Mouse (Mus musculus): ENCODE measurements around the gene Sqstm1.

Gene Sqstm1

DNA sequence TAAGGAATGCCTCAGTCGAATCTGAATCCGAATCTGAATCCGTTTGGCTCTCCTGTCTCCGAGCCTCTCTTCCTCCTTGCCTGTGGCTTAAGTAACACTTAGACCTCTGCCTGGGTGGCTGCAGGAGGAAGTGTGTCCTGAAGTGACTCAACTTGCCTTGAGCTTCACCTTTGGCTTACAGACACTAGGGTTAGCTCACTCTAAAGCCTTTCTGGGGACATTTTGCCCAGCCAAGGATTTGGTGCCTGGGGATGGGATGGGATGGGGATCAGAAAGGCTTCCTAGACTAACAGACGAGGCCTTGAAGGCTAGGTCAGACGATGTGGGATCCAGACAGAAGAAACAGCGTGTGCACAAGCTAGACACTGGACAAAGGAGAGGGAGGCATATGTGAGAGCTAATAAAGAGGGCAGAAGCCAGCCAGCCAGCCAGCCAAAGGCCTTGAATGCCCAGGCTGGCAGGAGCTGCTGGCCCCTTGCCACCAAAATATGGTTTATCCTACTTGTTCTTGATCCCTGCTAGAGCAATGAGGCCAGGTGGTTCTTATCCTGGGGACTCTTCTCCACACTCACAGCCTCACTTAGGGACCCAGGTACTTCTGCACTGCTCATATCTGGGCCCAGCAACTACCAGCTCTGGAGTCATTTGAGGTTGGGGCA, 18.8 kb upstream of the Sqstm1 start:
- DNase-seq, result no peak

DNA sequence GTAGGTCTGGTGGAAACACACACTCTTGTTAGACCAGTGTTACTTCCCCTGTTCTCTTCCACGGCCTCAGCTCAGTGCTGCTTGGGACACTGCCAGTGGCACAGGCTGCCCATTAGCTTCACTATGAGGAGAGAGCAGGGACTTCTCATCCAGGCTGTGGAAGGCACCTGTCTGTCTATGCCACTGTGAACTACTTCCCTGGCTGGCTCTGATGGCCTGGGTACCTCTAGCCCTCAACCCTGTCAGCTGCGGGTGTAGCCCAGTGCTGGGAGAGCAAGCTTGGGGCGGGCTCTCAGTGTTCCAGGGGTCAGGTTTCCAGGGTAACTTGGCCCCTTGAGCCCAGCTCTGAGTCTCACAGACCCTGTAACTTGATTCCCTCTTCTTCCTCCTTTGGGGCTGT, 18.1 kb upstream of the Sqstm1 start:
- DNase-seq, result no peak

DNA sequence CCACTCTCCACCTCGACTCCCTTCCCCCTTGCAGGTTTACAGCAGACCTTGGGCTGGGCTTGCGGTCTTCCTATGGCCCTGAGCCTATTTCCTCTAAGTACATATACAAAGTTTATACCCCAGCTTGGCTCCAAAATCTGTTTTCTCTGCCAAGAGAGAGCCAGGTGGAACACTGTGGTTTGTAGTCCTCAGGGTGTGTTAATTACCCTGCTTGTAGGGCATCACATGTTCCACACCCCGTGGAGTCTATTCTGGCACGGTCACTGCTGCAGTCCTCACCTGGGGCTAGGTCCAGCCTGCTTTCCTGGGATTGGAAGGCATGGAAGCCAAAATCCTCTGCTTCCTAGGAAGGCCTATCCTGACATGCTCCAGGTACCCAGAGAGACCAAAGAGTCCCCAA, 17.1 kb upstream of the Sqstm1 start:
- no peak for DNase-seq

DNA sequence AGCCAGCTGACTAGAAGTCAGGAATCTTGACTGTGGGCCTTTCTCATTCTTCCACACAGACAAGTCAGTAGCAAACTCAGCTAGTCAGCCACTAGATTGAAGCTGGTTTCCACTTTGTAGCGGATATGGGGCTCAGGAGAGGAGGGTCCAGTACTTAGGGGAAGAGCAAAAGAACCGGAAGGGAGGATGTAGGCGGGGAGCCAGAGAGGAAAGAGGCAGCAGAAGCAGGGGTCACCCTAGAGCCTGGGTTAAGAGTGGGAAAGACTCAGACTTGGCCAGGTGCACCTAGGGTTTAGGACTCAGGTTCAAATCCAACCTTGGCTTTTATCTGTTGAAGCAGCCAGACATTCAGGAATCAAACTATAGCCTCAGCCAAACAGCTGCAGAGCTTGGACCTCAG, 16.6 kb upstream of the Sqstm1 start:
- no peak for DNase-seq

DNA sequence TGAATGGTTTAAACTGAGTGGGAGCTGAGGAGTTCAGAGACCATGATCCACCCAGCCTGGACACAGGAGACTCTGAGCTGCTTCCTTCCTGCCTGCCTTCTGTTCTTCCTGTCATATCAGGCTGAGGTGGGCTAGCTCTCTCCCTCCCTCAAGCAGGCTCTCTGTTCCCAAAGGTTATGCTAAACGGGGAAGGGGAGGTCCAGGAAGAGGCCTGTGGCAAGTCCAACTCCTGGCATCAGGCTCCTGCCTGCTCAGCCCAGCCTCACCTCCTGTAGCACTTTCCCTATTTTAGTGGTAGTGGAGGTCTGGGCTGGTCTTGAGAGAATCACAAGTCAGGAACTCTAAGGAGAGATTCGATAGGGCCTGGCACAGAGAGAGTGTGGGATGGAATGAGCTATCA, 15.8 kb upstream of the Sqstm1 start:
- DNase-seq, result no peak

DNA sequence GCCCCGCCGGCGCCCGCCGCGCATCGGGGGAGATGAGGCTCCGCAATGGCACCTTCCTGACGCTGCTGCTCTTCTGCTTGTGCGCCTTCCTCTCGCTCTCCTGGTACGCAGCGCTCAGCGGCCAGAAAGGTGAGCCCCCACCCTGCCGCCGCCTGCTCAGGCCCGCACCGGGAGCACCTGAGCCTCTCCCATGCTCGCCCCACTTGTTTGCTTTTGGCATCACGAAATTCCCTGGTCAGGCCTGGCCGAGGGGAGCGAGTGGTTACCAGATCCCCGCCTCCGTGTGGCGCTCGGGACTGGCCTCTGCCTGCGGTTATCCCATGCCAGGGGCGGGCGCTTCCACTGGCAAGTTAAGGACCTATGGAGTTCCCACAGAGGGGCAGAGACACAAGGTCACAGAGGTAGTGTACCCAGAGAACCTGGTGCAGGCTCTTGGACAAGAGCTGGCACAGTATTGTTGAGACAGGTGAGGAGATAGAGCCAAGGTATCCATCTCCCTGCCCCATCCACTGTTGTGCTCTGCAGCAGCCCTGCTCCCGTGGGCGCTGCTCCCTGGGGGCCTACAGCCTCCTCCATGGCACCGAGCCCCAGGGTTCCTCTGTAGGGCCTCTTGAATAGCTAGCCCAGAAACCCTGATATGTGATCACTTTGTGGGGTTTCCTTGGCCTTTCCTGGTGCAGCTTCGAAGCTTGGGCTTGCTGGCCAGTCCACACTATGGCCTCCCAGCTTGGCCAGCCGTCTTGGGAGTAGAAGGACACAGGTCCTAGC, 15.2 kb upstream of the Sqstm1 start:
- peak in 1 of 2 experiments; percentile 56 for DNase-seq

DNA sequence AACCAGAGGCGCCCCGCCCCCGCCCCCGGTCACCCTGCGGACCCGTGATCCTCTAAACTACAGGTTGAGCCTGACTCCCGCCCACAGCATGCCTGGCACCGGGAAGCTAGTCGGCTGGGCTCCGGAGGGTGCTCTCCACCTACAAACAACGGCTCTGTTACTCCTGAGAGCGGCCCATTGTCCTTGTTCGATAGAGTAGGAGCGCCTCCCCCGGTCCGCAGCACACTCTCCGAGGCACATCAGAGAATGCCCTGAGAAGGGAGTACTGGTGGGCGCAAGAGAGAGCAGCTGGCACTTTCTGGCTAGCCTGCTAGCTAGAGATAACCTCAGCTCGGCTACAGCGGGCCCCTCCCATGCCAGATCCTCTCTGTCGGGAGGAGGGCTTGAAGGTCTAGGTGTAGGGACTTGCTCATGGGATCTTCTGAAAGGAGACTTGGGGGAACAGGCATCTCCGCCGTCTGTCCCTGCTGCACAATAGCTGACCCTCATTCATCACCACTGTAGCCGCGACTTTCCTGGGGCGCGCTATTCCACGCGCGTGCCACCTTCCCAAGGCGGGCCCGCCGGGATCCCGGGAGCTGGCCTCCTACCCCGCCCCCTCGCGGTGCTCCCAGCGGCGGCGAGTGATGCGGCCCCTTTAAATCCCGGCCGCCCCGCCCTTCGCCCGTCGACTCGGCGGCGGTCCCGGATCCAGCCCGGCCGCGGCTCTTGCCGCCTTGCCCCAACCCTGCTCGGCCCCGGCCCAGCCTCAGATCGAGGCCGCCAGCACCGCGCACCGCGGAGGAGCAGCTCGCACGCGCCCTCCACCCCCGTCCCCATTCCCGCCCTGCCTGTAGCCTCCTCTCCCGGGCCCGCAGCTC, 14.3 kb upstream of the Sqstm1 start:
- DNase-seq, result peak; percentile 87 to 90

DNA sequence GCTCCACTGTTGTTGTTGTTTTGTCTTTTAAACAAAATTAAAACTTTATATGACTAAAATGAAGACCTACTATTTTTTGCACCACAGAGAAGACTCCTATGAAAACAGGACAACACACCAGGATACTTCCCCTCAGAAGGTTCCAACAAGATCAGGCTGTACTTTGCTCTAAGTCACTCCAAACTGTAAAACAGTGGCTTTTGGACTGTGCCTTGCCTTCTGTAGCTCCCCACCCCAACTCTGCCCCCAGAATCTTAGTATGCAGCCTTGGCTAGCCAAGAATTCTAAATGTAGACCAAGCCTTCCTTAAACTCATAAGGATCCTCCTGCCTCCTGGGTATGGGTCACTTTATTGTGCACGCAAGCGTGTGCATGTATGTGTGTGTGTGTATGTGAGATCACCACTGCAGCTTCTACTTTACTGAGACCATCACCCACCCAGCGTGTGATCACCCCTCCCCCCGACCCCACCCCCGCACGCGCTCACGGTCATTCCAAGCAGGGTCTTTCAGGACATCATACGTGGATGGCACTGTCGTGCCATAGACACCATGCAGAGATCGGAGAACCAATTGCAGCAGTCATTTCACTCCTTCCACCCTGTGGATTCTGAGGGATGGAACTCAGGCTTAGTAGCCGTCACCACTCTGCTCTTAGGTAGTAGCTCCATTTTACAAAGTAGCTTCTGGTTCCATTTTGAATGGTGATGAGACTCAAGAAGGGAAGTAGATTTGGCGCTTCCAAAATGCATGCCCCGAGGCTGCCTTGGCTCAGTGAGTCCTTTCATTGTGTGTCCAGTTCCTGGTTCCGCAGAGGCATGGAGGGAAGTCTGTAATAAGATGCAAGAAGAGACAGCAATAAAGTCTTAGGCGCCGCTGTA, 13.4 kb upstream of the Sqstm1 start:
- DNase-seq, result peak in 1 of 2 experiments; percentile 46

DNA sequence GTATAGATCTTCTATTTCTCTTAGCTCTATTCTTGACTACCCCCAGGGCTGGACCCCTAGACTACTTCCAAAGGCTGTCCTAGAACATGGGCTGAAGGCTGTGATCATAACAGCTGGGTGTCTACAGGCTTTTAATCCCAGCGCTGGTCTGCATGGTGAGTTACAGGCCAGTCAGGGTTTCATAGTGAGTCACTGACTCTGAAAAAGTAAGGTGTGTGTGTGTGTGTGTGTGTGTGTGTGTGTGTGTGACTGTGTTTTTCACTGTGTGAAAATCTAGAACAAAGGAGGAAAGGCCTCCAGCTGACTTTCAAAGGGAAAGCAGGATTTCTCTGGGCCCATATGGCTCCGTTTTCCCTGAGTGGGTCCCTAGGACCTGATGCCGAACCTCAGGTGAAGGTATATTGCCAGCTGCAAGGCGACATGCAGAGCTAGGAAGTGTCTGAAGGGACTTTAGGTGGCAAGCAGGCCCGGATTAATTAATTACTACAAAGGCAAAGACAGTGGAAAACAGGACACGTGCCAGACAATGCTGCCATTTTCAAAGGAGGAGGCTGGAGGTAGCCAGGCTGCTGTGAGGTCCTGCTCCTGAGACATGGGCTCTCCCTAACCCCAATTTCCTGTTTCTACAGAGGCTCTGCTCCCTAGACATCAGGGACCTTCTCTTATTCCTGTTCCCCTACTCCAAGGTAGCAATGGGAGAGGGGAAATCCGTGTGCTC, 12.1 kb upstream of the Sqstm1 start:
- DNase-seq, result peak in 1 of 2 experiments; percentile 75

DNA sequence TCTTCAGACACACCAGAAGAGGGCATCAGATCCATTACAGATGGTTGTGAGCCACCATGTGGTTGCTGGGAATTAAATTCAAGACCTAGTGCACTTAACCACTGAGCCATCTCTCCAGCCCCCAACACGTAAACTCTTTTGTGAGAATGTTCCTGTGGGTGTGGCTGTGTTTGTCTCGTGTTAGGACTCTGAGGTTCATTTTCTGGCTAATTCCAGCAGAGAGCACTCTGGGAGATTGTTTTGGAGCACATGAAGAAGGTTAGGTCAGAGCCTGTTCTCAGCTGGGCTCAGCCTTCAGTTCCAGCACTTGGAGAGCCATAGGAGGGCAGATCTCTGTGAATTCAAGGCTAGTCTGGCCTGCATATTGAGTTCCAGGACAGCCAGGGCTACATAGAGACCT, 9.2 kb upstream of the Sqstm1 start:
- no peak for DNase-seq

DNA sequence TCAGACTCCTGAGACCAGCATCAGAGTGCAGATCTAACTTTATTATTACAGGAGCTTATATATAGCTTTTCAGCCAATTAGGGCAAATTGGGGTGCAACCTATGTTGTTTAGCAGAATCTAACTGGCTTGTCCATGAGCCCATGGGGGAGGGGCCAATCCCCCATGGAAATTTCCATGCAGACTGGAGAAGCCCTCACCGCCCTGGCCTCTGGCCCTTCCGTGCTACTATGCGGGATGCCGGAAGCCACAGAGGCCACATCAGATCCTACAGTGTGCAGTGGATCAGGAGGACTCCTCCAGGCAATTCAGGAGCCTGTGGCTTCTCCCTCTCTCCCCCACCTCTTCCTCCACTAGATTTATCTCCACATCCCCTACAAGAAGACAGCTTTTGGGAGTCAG, 7.2 kb upstream of the Sqstm1 start:
- DNase-seq, result peak in 1 of 2 experiments; percentile 58

DNA sequence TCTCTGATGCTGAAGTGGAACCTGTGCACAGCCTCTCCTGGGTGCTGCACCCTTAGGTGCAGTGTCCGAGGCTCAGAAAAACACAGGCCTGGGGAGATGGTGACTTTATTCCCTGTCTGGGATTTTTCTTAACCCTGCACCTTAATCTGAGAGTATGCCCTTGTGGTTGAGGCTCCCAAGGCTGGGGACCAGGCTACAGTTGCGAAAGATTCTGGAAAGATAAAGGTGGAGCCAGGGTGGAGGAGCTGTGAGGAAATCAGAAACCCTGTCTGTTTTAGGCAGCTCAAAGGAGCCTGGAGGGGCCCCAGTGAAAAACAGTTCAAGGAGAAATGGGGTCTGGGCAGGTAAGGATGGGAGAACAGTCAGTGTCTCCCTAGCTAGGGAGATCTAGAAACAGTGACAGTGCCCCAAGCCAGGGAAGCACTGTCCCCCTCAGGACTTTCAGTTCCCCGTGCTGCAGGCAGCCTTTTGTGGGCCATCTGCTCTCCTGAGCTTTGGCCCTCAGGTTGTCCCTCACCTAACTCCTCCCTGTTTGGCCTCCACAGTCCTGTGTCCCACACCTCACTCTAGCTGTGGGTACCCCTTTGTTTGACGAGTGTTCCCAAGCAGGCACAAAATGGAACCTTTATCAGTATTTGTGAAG, 6.2 kb upstream of the Sqstm1 start:
- no peak for DNase-seq

DNA sequence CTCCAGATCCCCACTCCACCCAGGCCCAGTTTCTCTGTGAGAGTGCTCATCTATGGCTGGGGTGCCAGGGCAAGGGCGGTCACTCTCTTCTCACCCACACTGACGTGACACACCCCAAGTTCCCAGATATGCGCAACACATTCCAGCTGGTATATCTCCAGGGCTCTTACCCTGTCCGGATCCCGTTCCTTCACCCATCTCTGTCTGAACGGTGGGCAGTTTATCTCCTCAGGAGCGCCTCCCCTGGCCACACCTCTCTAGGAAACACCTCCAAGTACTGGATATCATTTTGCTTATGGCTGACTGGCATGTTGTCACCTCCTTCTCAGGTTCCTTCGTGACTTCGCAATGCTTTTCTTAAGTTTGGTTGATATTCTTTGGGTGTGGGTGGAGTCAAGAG, 5.0 kb upstream of the Sqstm1 start:
- no peak for DNase-seq

DNA sequence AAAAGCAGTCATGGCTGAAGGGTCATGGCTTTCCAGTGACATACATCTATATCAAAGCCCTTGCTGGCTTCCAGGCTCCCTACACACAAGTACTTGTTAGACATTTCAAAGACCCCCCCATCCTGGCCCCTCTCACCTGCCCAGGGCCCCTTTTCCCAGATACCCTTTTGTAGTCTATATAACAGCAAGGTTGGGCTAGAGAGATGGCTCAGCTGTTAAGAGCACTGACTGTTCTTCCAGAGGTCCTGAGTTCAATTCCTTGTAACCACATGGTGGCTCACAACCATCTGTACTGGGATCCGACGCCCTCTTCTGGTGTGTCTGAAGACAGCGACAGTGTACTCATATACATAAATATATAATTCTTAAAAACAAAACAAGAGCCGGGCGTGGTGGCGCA, 4.0 kb upstream of the Sqstm1 start:
- DNase-seq, result no peak

DNA sequence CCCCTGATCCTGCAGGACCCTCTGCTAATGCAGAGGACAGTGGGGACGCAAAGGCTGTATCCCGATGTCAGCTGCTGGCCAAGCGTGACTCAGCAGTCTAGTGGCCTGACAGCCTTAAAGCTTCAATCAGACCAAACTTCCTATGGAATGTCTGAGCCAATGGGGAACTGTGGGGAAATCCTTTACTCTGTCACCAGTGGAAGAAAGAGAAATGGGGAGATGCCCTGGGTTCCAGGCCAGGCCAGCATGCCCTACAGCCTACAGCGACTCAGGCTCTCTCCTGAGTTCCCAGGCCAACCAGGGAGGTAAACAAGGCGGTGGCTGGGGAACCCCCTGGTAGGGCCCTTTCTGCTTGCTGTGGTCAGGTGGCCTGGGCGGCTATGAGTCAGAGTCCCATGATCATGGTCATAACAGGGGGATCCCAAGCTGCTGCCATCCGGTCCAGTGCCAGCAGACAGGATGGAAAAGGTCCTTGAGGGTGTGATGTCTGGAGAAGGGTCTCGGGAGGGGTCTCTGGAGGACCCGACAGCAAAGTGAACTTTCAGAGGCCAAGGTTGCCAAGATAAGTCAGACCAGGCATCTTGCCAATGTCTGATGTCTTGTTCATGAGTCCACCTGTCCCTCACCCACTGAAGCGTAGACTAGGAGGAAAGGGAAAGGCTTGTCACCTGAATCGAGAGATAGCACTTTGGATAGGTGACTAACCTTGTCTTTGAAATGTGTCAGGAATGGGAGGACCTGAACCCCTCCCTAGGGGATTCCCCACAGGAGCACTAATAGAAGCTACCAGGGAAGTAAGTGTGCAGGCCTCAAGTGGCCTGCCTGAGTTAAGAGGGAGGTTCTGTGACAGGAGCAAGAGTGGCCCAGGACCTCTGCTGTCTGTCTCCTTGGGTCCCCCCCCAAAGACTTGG, 2.5 kb upstream of the Sqstm1 start:
- peak; percentile 94 for DNase-seq

DNA sequence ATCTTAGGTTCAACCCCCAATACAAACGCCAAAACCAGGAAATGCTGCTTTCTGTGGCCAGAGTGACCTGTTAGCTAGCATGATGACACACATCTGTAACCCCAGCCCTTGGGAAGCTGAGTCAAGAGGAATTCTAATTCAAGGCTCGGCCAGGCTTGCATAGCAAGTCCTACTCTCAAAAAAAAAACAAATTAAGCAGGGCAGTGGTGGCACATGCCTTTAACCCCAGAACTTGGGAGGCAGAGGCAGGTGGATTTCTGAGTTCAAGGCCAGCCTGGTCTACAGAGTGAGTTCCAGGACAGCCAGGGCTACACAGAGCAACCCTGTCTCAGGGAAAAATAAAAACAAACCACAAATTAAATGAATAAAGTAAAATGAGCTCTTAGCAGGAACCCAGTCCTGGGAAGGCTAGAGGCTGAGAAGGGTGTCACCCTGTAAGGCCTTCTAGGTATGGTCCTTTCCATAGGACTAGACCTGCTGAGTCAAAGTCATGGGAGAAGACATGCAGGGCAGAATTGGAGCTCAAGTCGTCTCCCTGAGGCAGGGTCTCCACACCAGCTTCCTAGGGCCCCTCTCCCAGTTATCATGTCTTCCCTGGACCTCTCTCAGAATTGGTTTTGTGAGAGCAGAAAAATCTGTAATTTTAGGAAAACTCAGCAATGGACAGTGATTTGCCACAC, 1.6 kb upstream of the Sqstm1 start:
- DNase-seq, result no peak

DNA sequence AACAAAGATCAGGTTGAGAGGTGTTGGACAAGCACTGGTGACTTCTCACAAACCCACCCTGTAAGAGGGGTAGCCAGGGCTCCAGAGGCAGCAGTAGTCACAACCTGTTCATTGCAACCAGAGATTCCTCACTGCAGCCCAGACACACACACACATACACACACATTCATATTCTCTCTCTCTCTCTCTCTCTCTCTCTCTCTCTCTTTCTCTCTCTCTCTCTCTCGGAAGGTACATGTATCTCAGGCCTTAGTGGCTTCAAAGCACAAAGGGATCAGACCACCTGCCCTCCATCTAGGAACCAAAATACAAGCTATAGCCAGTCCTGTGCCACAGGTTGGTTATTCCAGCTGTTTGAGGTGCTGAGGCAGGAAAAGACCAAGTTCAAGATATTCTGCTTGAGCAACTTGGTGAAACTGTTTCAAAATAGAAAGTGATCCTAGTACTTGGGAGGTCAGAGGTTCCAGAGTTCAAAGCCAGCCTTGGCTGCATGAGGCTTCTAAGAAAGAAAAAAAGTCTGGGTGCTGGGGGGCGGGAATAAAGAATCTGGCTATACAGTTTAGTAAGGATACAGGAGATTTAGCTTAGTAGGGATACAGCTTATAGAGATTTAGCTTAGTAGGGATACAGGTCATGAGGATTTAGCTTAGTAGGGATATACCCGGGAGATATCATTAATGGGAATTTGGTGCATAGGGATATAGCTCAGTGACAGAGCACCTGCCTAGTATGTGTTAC, 864 bp upstream of the Sqstm1 start:
- no peak for DNase-seq

DNA sequence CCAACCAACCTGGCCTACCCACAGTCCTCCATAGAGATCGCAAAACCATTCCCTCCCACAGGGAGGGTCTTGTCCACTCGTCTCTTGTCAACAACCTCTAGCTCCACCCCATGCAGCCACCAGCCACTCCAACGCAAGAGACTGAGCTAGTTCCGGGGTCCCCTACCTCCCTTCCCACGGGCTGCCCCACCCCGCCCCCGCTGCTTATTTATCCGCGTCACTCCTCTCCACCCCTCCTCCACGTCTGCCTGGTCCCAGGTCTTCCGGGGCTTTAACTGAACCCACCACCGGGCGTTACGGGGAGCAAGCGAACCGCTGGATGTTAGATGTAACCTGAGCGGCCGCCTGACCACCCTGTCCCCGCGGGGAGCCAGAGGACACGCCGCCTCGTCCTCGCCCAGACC, 524 bp downstream of the Sqstm1 start:
- peak; percentile 88 to 96 for DNase-seq

DNA sequence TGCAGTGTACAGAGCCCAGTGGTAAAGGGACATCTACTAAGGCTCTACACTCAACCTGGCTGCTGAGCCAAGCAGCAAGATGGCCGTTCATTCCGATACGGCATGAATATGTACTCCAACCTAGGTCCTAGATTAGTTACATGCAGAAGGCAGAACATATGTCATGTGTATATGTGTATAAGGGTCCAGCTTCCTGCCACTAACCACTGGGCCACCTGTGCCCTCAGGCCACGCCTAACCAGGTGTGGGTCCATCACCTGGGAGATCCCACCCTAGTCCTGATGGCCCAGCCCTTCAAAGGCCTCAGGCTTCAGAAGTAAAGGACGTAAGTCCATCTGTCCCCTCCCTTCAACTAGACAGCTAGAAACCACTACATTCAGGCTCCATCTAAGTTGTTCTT, 2.6 kb downstream of the Sqstm1 start:
- no peak for DNase-seq
